Mouse (Mus musculus): ENCODE results near the gene Fbxw25. TPM values are rescaled to one million over a fixed set of nuclear protein-coding genes. Genes with fewer than 3 reads are reported as not detected.

Gene Fbxw25
- not detected for total RNA-seq (2023)

GRCm38 (mm10) chr9:109664552-109664951, at the start of gene Fbxw25:
Gene Fbxw25 (minus strand): TSS chr9:109664652.

DNA sequence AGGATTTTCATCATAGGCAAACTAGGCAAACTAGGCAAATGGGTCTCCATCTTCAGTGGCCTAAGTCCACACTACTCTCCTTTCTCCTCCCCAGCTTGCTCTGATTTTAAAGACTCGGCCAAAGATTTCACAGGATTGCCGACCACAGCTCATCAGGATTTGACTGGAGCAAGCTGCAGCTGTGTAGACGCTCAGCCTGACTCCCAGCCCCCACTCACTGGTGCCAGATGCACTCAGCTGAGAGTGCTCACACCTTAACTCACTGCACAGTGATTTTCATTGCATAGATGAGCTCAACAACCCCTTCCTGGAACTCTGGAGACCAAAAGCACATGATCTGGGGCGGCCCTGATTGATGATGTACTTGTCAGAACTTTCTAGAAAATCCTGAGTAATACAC, 38.1 kb upstream of the Fbxw25 start, which contains the start of gene Fbxw18:
Gene Fbxw18, minus strand, starts transcription at position 101 of the 400 bp plus-strand sequence.

GRCm38 (mm10) chr9:109625957-109626356, 38.5 kb downstream of the Fbxw25 start, which contains the start of gene Fbxw24:
Gene Fbxw24 (minus strand): TSS chr9:109626057.

Other genes with a start within 250 kb of the Fbxw25 start
- gene Fbxw16, start 215.5 kb downstream of the Fbxw25 start, total RNA-seq (2023): not detected
- gene Fbxw19, start 168.8 kb downstream of the Fbxw25 start, total RNA-seq (2023): not detected
- not detected for gene Fbxw15, start 96.4 kb downstream of the Fbxw25 start, total RNA-seq (2023)
- not detected for gene Fbxw24, start 38.6 kb downstream of the Fbxw25 start, total RNA-seq (2023)
- gene Fbxw18, start 38.0 kb upstream of the Fbxw25 start, total RNA-seq (2023): not detected
- gene Fbxw26, start 81.4 kb upstream of the Fbxw25 start, total RNA-seq (2023): not detected
- gene Fbxw27, start 126.0 kb upstream of the Fbxw25 start, total RNA-seq (2023): not detected
- gene Spink8, start 147.6 kb upstream of the Fbxw25 start, total RNA-seq (2023): not detected
- gene Nme6, start 168.1 kb upstream of the Fbxw25 start, total RNA-seq (2023): 7.0 TPM
- gene Camp, start 185.0 kb upstream of the Fbxw25 start, total RNA-seq (2023): 2.2 TPM
- gene Cdc25a, start 210.9 kb upstream of the Fbxw25 start, total RNA-seq (2023): 11.1 TPM

All from CD4-positive naive resting alpha-beta T cell, adult 57 days (primary cell).